Mouse (Mus musculus) G1E (cell line): ENCODE measurements around the gene Ccdc141.

ENCODE experiments used
- CTCF ChIP-seq: IDR thresholded peaks from 2 replicates; pipeline ENCODE4 v1.5.1; 2012; ENCODE audit warnings: low read depth, low read length, inconsistent platforms, mixed read lengths
- POLR2AphosphoS5 ChIP-seq: IDR thresholded peaks from 2 replicates; pipeline ENCODE4 v1.6.1; 2012; ENCODE audit warnings: low read depth, low read length, inconsistent platforms; ENCODE audit not compliant: insufficient replicate concordance

GRCm38 (mm10) chr2:77111095-77111494 lies 59.3 kb downstream of the Ccdc141 start:
- TF ChIP-seq CTCF (no peak), POLR2AphosphoS5 (no peak)
